Mouse (Mus musculus): ENCODE results near the gene Hist1h2ag. TPM values are rescaled to one million over a fixed set of nuclear protein-coding genes. Genes with fewer than 3 reads are reported as not detected.

Hist1h2ag gene
- total RNA-seq, 2 experiments from 2014 or later, result 41.1 to 45.0 TPM

Small RNAs within 50 kb of the gene (microRNA-seq; reads per million reads assigned to microRNA genes)
- not detected for gene Gm26300
- not detected for gene Gm44390
- gene Gm44486, result not detected

Other genes starting within 250 kb of the Hist1h2ag start
- gene Hist1h2bq, start 232.7 kb downstream of the Hist1h2ag start, total RNA-seq (2021), result 10 to 100 TPM; 74.0 to 76.3 TPM
- gene Hist1h2ao, start 232.5 kb downstream of the Hist1h2ag start, total RNA-seq (2021), result 10 to 100 TPM; 24.0 to 56.4 TPM
- 100 to 1,000 TPM; 215 to 270 TPM for gene Hist1h4m, start 231.2 kb downstream of the Hist1h2ag start, total RNA-seq (2021)
- gene Hist1h4n, start 210.7 kb downstream of the Hist1h2ag start, total RNA-seq (2021), result 100 to 1,000 TPM in 1 of 2 experiments, 10 to 100 TPM in 1; 56.0 to 125 TPM
- 10 to 100 TPM; 48.2 to 72.9 TPM for gene Hist1h2ap, start 209.4 kb downstream of the Hist1h2ag start, total RNA-seq (2021)
- 10 to 100 TPM; 72.5 to 76.9 TPM for gene Hist1h2br, start 209.2 kb downstream of the Hist1h2ag start, total RNA-seq (2021)
- gene Zfp184, start 97.8 kb downstream of the Hist1h2ag start, total RNA-seq (2021), result 1 to 10 TPM; 1.5 to 1.6 TPM
- not detected for gene Pom121l2, start 61.8 kb downstream of the Hist1h2ag start, total RNA-seq (2021)
- gene Prss16, start 33.2 kb downstream of the Hist1h2ag start, total RNA-seq (2021), result under 1 TPM in 1 of 2 experiments, not detected in 1; 0.53 TPM
- 10 to 100 TPM; 58.6 to 69.2 TPM for gene Hist1h2ah, start 7.4 kb downstream of the Hist1h2ag start, total RNA-seq (2021)
- gene Hist1h2bk, start 7.1 kb downstream of the Hist1h2ag start, total RNA-seq (2021), result 10 to 100 TPM; 67.8 to 68.6 TPM
- gene Hist1h4i, start 1.6 kb downstream of the Hist1h2ag start, total RNA-seq (2021), result 10 to 100 TPM; 75.2 to 76.6 TPM
- 10 to 100 TPM; 40.2 to 48.5 TPM for gene Hist1h2bj, start 270 bp upstream of the Hist1h2ag start, total RNA-seq (2021)
- not detected for gene Vmn1r188, start 41.5 kb upstream of the Hist1h2ag start, total RNA-seq (2021)
- not detected for gene Vmn1r189, start 62.9 kb upstream of the Hist1h2ag start, total RNA-seq (2021)
- gene Vmn1r191, start 141.0 kb upstream of the Hist1h2ag start, total RNA-seq (2021), result not detected
- not detected for gene Vmn1r192, start 148.2 kb upstream of the Hist1h2ag start, total RNA-seq (2021)
- gene Vmn1r193, start 180.2 kb upstream of the Hist1h2ag start, total RNA-seq (2021), result not detected
- gene Vmn1r194, start 201.3 kb upstream of the Hist1h2ag start, total RNA-seq (2021), result not detected
- not detected for gene Vmn1r195, start 227.6 kb upstream of the Hist1h2ag start, total RNA-seq (2021)
- not detected for gene Vmn1r196, start 247.0 kb upstream of the Hist1h2ag start, total RNA-seq (2021)